Mouse (Mus musculus): ENCODE results near the gene Serpinb2. TPM values are rescaled to one million over a fixed set of nuclear protein-coding genes. Genes with fewer than 3 reads are reported as not detected.

Serpinb2 gene
- total and polyA plus RNA-seq, 3 experiments, result not detected

GRCm38 (mm10) chr1:107528325-107529078 lies 17.3 kb downstream of the Serpinb2 start:
- no peak overlapping the region for H3K4me3 ChIP-seq (ENCODE audit: control insufficient read depth in 1 of 2, insufficient read depth in 1 of 2, low read depth in 2 of 2, low read length in 2 of 2)
- no peak overlapping the region for H3K27ac ChIP-seq (ENCODE audit: control insufficient read depth, low read depth, low read length)
- no peak for DNase-seq (ENCODE audit: low read depth, low spot score)
- H3K4me1 ChIP-seq (ENCODE audit: control insufficient read depth in 1 of 2, insufficient read depth in 2 of 2, low read length in 2 of 2), result no peaks in the 10 kb centered on the region
- no peaks in the 10 kb centered on the region for H3K36me3 ChIP-seq (ENCODE audit: control insufficient read depth in 1 of 2, insufficient read depth in 2 of 2, low read length in 2 of 2)
- no peak for TF ChIP-seq MAX (IDR thresholded peaks at IDR 0.05; ENCODE audit: low read length)
- TF ChIP-seq ZMIZ1 (IDR thresholded peaks at IDR 0.05; ENCODE audit: low read depth, low read length), result no peak
- TF ChIP-seq MYC (IDR thresholded peaks at IDR 0.05; ENCODE audit: low read depth, low read length), result no peak
- no peak for TF ChIP-seq HCFC1 (IDR thresholded peaks at IDR 0.05; ENCODE audit: low read depth, low read length)
- TF ChIP-seq ZC3H11A (IDR thresholded peaks at IDR 0.05; ENCODE audit: low read depth, low read length), result no peak
- TF ChIP-seq BHLHE40 (IDR thresholded peaks at IDR 0.05; ENCODE audit: borderline replicate concordance, low read depth, low read length), result no peak
- no peak for TF ChIP-seq KAT2A (conservative IDR thresholded peaks at IDR 0.05; ENCODE audit: low read depth, low read length)
- no peak for TF ChIP-seq TAL1 (IDR thresholded peaks at IDR 0.05; ENCODE audit: low read length)
- H3K9ac ChIP-seq (ENCODE audit: control insufficient read depth, low read depth, low read length, poor library complexity, severe bottlenecking), result no peak overlapping the region
- no peaks in the 10 kb centered on the region for H3K79me2 ChIP-seq (ENCODE audit: control insufficient read depth, insufficient read depth, low read length, poor library complexity)
- no peaks in the 10 kb centered on the region; a peak in 1 of 4 replicates for H3K27me3 ChIP-seq (ENCODE audit: control insufficient read depth in 1 of 2, insufficient read depth in 2 of 2, low read length in 2 of 2)
- no peaks in the 10 kb centered on the region for H3K9me3 ChIP-seq (replicated peaks; ENCODE audit: insufficient read depth, low read length)

GRCm38 (mm10) chr1:107529365-107530052 lies 18.3 kb downstream of the Serpinb2 start:
- H3K9me3 ChIP-seq (replicated peaks; ENCODE audit: insufficient read depth, low read length), result no peaks in the 10 kb centered on the region

GRCm38 (mm10) chr1:107533736-107534135 lies 22.5 kb downstream of the Serpinb2 start:
- Histone ChIP-seq H3K4me3 (ENCODE audit: control insufficient read depth in 1 of 2, insufficient read depth in 1 of 2, low read depth in 2 of 2, low read length in 2 of 2) (no peak overlapping the region), H3K79me2 (ENCODE audit: control insufficient read depth, insufficient read depth, low read length, poor library complexity) (no peaks in the 10 kb centered on the region), H3K36me3 (ENCODE audit: control insufficient read depth in 1 of 2, insufficient read depth in 2 of 2, low read length in 2 of 2) (no peaks in the 10 kb centered on the region), H3K27me3 (ENCODE audit: control insufficient read depth in 1 of 2, insufficient read depth in 2 of 2, low read length in 2 of 2) (no peaks in the 10 kb centered on the region; a peak in 1 of 4 replicates), H3K9ac (ENCODE audit: control insufficient read depth, low read depth, low read length, poor library complexity, severe bottlenecking) (no peak overlapping the region), H3K9me3 (replicated peaks; ENCODE audit: insufficient read depth, low read length) (no peaks in the 10 kb centered on the region), H3K4me1 (ENCODE audit: control insufficient read depth in 1 of 2, insufficient read depth in 2 of 2, low read length in 2 of 2) (no peaks in the 10 kb centered on the region), H3K27ac (ENCODE audit: control insufficient read depth, low read depth, low read length) (no peak overlapping the region)
- no peak for TF ChIP-seq TBP (IDR thresholded peaks at IDR 0.05; ENCODE audit: low read depth, low read length)
- TF ChIP-seq GABPA (IDR thresholded peaks at IDR 0.05; ENCODE audit: low read depth, low read length), result no peak
- TF ChIP-seq ELF1 (IDR thresholded peaks at IDR 0.05; ENCODE audit: low read depth, low read length), result no peak
- TF ChIP-seq MYC (IDR thresholded peaks at IDR 0.05; ENCODE audit: low read depth, low read length), result no peak
- TF ChIP-seq HCFC1 (IDR thresholded peaks at IDR 0.05; ENCODE audit: low read depth, low read length), result no peak
- DNase-seq (ENCODE audit: low read depth, low spot score), result no peak

More at GRCm38 (mm10) chr1:107529365-107530052, 18.3 kb downstream of the Serpinb2 start:
- DNase-seq (ENCODE audit: low read depth, low spot score), result no peak
- no peak overlapping the region for H3K27ac ChIP-seq (ENCODE audit: control insufficient read depth, low read depth, low read length)
- H3K9ac ChIP-seq (ENCODE audit: control insufficient read depth, low read depth, low read length, poor library complexity, severe bottlenecking), result no peak overlapping the region
- H3K4me3 ChIP-seq (ENCODE audit: control insufficient read depth in 1 of 2, insufficient read depth in 1 of 2, low read depth in 2 of 2, low read length in 2 of 2), result no peak overlapping the region
- no peaks in the 10 kb centered on the region for H3K79me2 ChIP-seq (ENCODE audit: control insufficient read depth, insufficient read depth, low read length, poor library complexity)
- H3K36me3 ChIP-seq (ENCODE audit: control insufficient read depth in 1 of 2, insufficient read depth in 2 of 2, low read length in 2 of 2), result no peaks in the 10 kb centered on the region
- H3K27me3 ChIP-seq (ENCODE audit: control insufficient read depth in 1 of 2, insufficient read depth in 2 of 2, low read length in 2 of 2), result no peaks in the 10 kb centered on the region; a peak in 1 of 4 replicates
- TF ChIP-seq CTCF (IDR thresholded peaks at IDR 0.05 in 2 of 3, conservative IDR thresholded peaks at IDR 0.05 in 1 of 3; ENCODE audit: control insufficient read depth in 1 of 3, insufficient read depth in 1 of 3, low read depth in 2 of 3, low read length in 3 of 3, poor library complexity in 1 of 3, severe bottlenecking in 1 of 3) (no peak), NELFE (IDR thresholded peaks at IDR 0.05; ENCODE audit: low read depth, low read length) (no peak), BHLHE40 (IDR thresholded peaks at IDR 0.05; ENCODE audit: borderline replicate concordance, low read depth, low read length) (no peak), MYB (IDR thresholded peaks at IDR 0.05; ENCODE audit: low read depth, low read length) (no peak)
- H3K4me1 ChIP-seq (ENCODE audit: control insufficient read depth in 1 of 2, insufficient read depth in 2 of 2, low read length in 2 of 2), result no peaks in the 10 kb centered on the region
